Mouse (Mus musculus) right cerebral cortex, postnatal 25 days (tissue): ENCODE measurements around the gene Ache.

Experiments used
- DNase-seq: peaks from one replicate; pipeline ENCODE4 v3.0.0; 2022

The Ache gene

GRCm38 (mm10) chr5:137337190-137337589, 49.9 kb downstream of the Ache start:
- no peak for DNase-seq

GRCm38 (mm10) chr5:137338256-137338655, 50.9 kb downstream of the Ache start:
- DNase-seq = peak; percentile 88

- no peak for DNase-seq
These were observed 51.5 kb downstream of the Ache start for GRCm38 (mm10) chr5:137338663-137339289.

GRCm38 (mm10) chr5:137339290-137339979, 52.1 kb downstream of the Ache start:
- DNase-seq = no peak

- no peak for DNase-seq
These were observed 52.9 kb downstream of the Ache start for GRCm38 (mm10) chr5:137340222-137340621.

- no peak for DNase-seq
These were observed 55.2 kb downstream of the Ache start for GRCm38 (mm10) chr5:137342407-137343012.

GRCm38 (mm10) chr5:137343412-137343811, 56.1 kb downstream of the Ache start:
- DNase-seq = no peak

- DNase-seq = no peak
These were observed 56.5 kb downstream of the Ache start for GRCm38 (mm10) chr5:137343869-137344268.
